Mouse (Mus musculus): ENCODE results near the gene Isoc2a.
A peak's percentile ranks its signal among the peaks of the same experiment; 100 is the strongest.

- TF ChIP-seq POLR2A (IDR thresholded peaks at IDR 0.05; ENCODE audit: low read depth, low read length) (no peak), CTCF (IDR thresholded peaks at IDR 0.05; ENCODE audit: extremely low read depth, insufficient read depth, insufficient read length, insufficient replicate concordance) (peak; percentile 29; the same call in 1 of the 2 replicates)
Observed at GRCm38 (mm10) chr7:4911561-4911960, 34.6 kb downstream of the Isoc2a start.

All from spleen, adult 2 months (tissue).